Mouse (Mus musculus): ENCODE measurements at regions not wholly inside any gene's neighbourhood (a gene's known extent, or its start where the extent isn't known, plus 50 kb on each side); places are given as distances from the start of the nearest gene placed in this dataset.
A peak's percentile ranks its signal among the peaks of the same experiment; 100 is the strongest.

GRCm38 (mm10) chr8:59499618-59500017 lies 587.2 kb upstream of the Galntl6 start:
- no peaks in the 10 kb centered on the region for H3K36me3 ChIP-seq (replicated peaks; ENCODE audit: control insufficient read depth, insufficient read depth, low read depth, low read length)
- DNase-seq (ENCODE audit: low spot score) (no peak), ATAC-seq (replicated peaks; ENCODE audit: insufficient number of reproducible peaks, low FRiP score, low TSS enrichment, low read depth) (no peak)
- no peaks in the 10 kb centered on the region for H3K4me1 ChIP-seq (ENCODE audit: control insufficient read depth, insufficient read depth, low read length)
- H3K27ac ChIP-seq (replicated peaks; ENCODE audit: low read depth, low read length), result no peak overlapping the region
- H3K27me3 ChIP-seq (ENCODE audit: control insufficient read depth, insufficient read depth, low read length), result no peaks in the 10 kb centered on the region
- 83% methylated on average over 1 of the region's 1 CpGs for WGBS
- H3K9me3 ChIP-seq (replicated peaks; ENCODE audit: control insufficient read depth, low read length), result no peaks in the 10 kb centered on the region
- no peak overlapping the region for H3K9ac ChIP-seq (replicated peaks; ENCODE audit: low read length)
- no peak overlapping the region for H3K4me2 ChIP-seq (ENCODE audit: low read depth, low read length)
- H3K4me3 ChIP-seq (ENCODE audit: low read depth, low read length), result no peak overlapping the region

- Histone ChIP-seq H3K4me3 (ENCODE audit: low read depth, low read length) (no peak overlapping the region), H3K27ac (replicated peaks; ENCODE audit: low read depth, low read length) (no peak overlapping the region), H3K4me2 (ENCODE audit: low read depth, low read length) (no peak overlapping the region), H3K4me1 (ENCODE audit: control insufficient read depth, insufficient read depth, low read length) (no peaks in the 10 kb centered on the region), H3K9ac (replicated peaks; ENCODE audit: low read length) (no peak overlapping the region), H3K9me3 (replicated peaks; ENCODE audit: control insufficient read depth, low read length) (no peaks in the 10 kb centered on the region), H3K27me3 (ENCODE audit: control insufficient read depth, insufficient read depth, low read length) (no peaks in the 10 kb centered on the region), H3K36me3 (replicated peaks; ENCODE audit: control insufficient read depth, insufficient read depth, low read depth, low read length) (no peaks in the 10 kb centered on the region)
- no peak for ATAC-seq (replicated peaks; ENCODE audit: insufficient number of reproducible peaks, low FRiP score, low TSS enrichment, low read depth)
- DNase-seq (ENCODE audit: low spot score), result no peak
These were observed 579.0 kb upstream of the Galntl6 start for GRCm38 (mm10) chr8:59491392-59491791.

- no peak overlapping the region for H3K4me3 ChIP-seq (ENCODE audit: low read depth, low read length)
- H3K4me2 ChIP-seq (ENCODE audit: low read depth, low read length), result no peak overlapping the region
- H3K36me3 ChIP-seq (replicated peaks; ENCODE audit: control insufficient read depth, insufficient read depth, low read depth, low read length), result no peaks in the 10 kb centered on the region
- WGBS, result 10% methylated on average over 3 of the region's 3 CpGs
- no peak overlapping the region for H3K9ac ChIP-seq (replicated peaks; ENCODE audit: low read length)
- peak; percentile 12 for DNase-seq (ENCODE audit: low spot score)
- no peaks in the 10 kb centered on the region for H3K4me1 ChIP-seq (ENCODE audit: control insufficient read depth, insufficient read depth, low read length)
- H3K27ac ChIP-seq (replicated peaks; ENCODE audit: low read depth, low read length), result no peak overlapping the region
- no peaks in the 10 kb centered on the region for H3K27me3 ChIP-seq (ENCODE audit: control insufficient read depth, insufficient read depth, low read length)
- ATAC-seq (replicated peaks; ENCODE audit: insufficient number of reproducible peaks, low FRiP score, low TSS enrichment, low read depth), result no peak
- no peaks in the 10 kb centered on the region for H3K9me3 ChIP-seq (replicated peaks; ENCODE audit: control insufficient read depth, low read length)
These were observed 565.8 kb upstream of the Galntl6 start for GRCm38 (mm10) chr8:59478257-59478656.

GRCm38 (mm10) chr8:59474195-59474594 lies 561.8 kb upstream of the Galntl6 start:
- no peaks in the 10 kb centered on the region for H3K36me3 ChIP-seq (replicated peaks; ENCODE audit: control insufficient read depth, insufficient read depth, low read depth, low read length)
- H3K27ac ChIP-seq (replicated peaks; ENCODE audit: low read depth, low read length), result no peak overlapping the region
- H3K4me1 ChIP-seq (ENCODE audit: control insufficient read depth, insufficient read depth, low read length), result no peaks in the 10 kb centered on the region
- H3K9me3 ChIP-seq (replicated peaks; ENCODE audit: control insufficient read depth, low read length), result no peaks in the 10 kb centered on the region
- H3K4me3 ChIP-seq (ENCODE audit: low read depth, low read length), result no peak overlapping the region
- no peak for ATAC-seq (replicated peaks; ENCODE audit: insufficient number of reproducible peaks, low FRiP score, low TSS enrichment, low read depth)
- no peak for DNase-seq (ENCODE audit: low spot score)
- WGBS, result 83% methylated on average over 1 of the region's 1 CpGs
- H3K27me3 ChIP-seq (ENCODE audit: control insufficient read depth, insufficient read depth, low read length), result no peaks in the 10 kb centered on the region
- no peak overlapping the region for H3K9ac ChIP-seq (replicated peaks; ENCODE audit: low read length)
- H3K4me2 ChIP-seq (ENCODE audit: low read depth, low read length), result no peak overlapping the region

- Histone ChIP-seq H3K36me3 (replicated peaks; ENCODE audit: control insufficient read depth, insufficient read depth, low read depth, low read length) (no peaks in the 10 kb centered on the region), H3K9ac (replicated peaks; ENCODE audit: low read length) (no peak overlapping the region), H3K4me3 (ENCODE audit: low read depth, low read length) (no peak overlapping the region), H3K4me2 (ENCODE audit: low read depth, low read length) (no peak overlapping the region), H3K9me3 (replicated peaks; ENCODE audit: control insufficient read depth, low read length) (no peaks in the 10 kb centered on the region), H3K4me1 (ENCODE audit: control insufficient read depth, insufficient read depth, low read length) (no peaks in the 10 kb centered on the region), H3K27me3 (ENCODE audit: control insufficient read depth, insufficient read depth, low read length) (no peaks in the 10 kb centered on the region), H3K27ac (replicated peaks; ENCODE audit: low read depth, low read length) (no peak overlapping the region)
- WGBS, result 82% methylated on average over 4 of the region's 4 CpGs
- DNase-seq (ENCODE audit: low spot score), result no peak
- no peak for ATAC-seq (replicated peaks; ENCODE audit: insufficient number of reproducible peaks, low FRiP score, low TSS enrichment, low read depth)
These were observed 536.2 kb upstream of the Galntl6 start for GRCm38 (mm10) chr8:59448622-59449021.

- Histone ChIP-seq H3K4me1 (ENCODE audit: control insufficient read depth, insufficient read depth, low read length) (no peaks in the 10 kb centered on the region), H3K27me3 (ENCODE audit: control insufficient read depth, insufficient read depth, low read length) (no peaks in the 10 kb centered on the region), H3K4me2 (ENCODE audit: low read depth, low read length) (no peak overlapping the region), H3K4me3 (ENCODE audit: low read depth, low read length) (no peak overlapping the region), H3K27ac (replicated peaks; ENCODE audit: low read depth, low read length) (no peak overlapping the region), H3K36me3 (replicated peaks; ENCODE audit: control insufficient read depth, insufficient read depth, low read depth, low read length) (no peaks in the 10 kb centered on the region), H3K9ac (replicated peaks; ENCODE audit: low read length) (no peak overlapping the region), H3K9me3 (replicated peaks; ENCODE audit: control insufficient read depth, low read length) (no peaks in the 10 kb centered on the region)
- ATAC-seq (replicated peaks; ENCODE audit: insufficient number of reproducible peaks, low FRiP score, low TSS enrichment, low read depth), result no peak
- DNase-seq (ENCODE audit: low spot score), result no peak
These were observed 491.2 kb upstream of the Galntl6 start for GRCm38 (mm10) chr8:59403659-59404058.

GRCm38 (mm10) chr8:59389706-59390105 lies 477.3 kb upstream of the Galntl6 start:
- WGBS, result 89% methylated on average over 1 of the region's 1 CpGs
- no peak overlapping the region for H3K27ac ChIP-seq (replicated peaks; ENCODE audit: low read depth, low read length)
- H3K9ac ChIP-seq (replicated peaks; ENCODE audit: low read length), result no peak overlapping the region
- no peaks in the 10 kb centered on the region for H3K36me3 ChIP-seq (replicated peaks; ENCODE audit: control insufficient read depth, insufficient read depth, low read depth, low read length)
- H3K4me1 ChIP-seq (ENCODE audit: control insufficient read depth, insufficient read depth, low read length), result no peaks in the 10 kb centered on the region
- no peak for DNase-seq (ENCODE audit: low spot score)
- H3K27me3 ChIP-seq (ENCODE audit: control insufficient read depth, insufficient read depth, low read length), result no peaks in the 10 kb centered on the region
- ATAC-seq (replicated peaks; ENCODE audit: insufficient number of reproducible peaks, low FRiP score, low TSS enrichment, low read depth), result no peak
- no peak overlapping the region for H3K4me2 ChIP-seq (ENCODE audit: low read depth, low read length)
- H3K4me3 ChIP-seq (ENCODE audit: low read depth, low read length), result no peak overlapping the region
- H3K9me3 ChIP-seq (replicated peaks; ENCODE audit: control insufficient read depth, low read length), result no peaks in the 10 kb centered on the region

- H3K4me3 ChIP-seq (ENCODE audit: low read depth, low read length), result no peak overlapping the region
- ATAC-seq (replicated peaks; ENCODE audit: insufficient number of reproducible peaks, low FRiP score, low TSS enrichment, low read depth), result no peak
- no peak for DNase-seq (ENCODE audit: low spot score)
- H3K4me1 ChIP-seq (ENCODE audit: control insufficient read depth, insufficient read depth, low read length), result no peaks in the 10 kb centered on the region
- H3K27ac ChIP-seq (replicated peaks; ENCODE audit: low read depth, low read length), result no peak overlapping the region
- no peak overlapping the region for H3K9ac ChIP-seq (replicated peaks; ENCODE audit: low read length)
- H3K36me3 ChIP-seq (replicated peaks; ENCODE audit: control insufficient read depth, insufficient read depth, low read depth, low read length), result no peaks in the 10 kb centered on the region
- WGBS, result 48% methylated on average over 1 of the region's 1 CpGs
- H3K27me3 ChIP-seq (ENCODE audit: control insufficient read depth, insufficient read depth, low read length), result no peaks in the 10 kb centered on the region
- H3K4me2 ChIP-seq (ENCODE audit: low read depth, low read length), result no peak overlapping the region
- H3K9me3 ChIP-seq (replicated peaks; ENCODE audit: control insufficient read depth, low read length), result no peaks in the 10 kb centered on the region
These were observed 472.3 kb upstream of the Galntl6 start for GRCm38 (mm10) chr8:59384711-59385110.

GRCm38 (mm10) chr8:59352983-59353382 lies 440.5 kb upstream of the Galntl6 start:
- 92% methylated on average over 3 of the region's 3 CpGs for WGBS

More at GRCm38 (mm10) chr8:59352983-59353382, 440.5 kb upstream of the Galntl6 start:
- no peak for DNase-seq (ENCODE audit: low spot score)
- Histone ChIP-seq H3K9ac (replicated peaks; ENCODE audit: low read length) (no peak overlapping the region), H3K27ac (replicated peaks; ENCODE audit: low read depth, low read length) (no peak overlapping the region), H3K9me3 (replicated peaks; ENCODE audit: control insufficient read depth, low read length) (no peaks in the 10 kb centered on the region), H3K4me1 (ENCODE audit: control insufficient read depth, insufficient read depth, low read length) (no peaks in the 10 kb centered on the region), H3K27me3 (ENCODE audit: control insufficient read depth, insufficient read depth, low read length) (no peaks in the 10 kb centered on the region), H3K4me2 (ENCODE audit: low read depth, low read length) (no peak overlapping the region), H3K4me3 (ENCODE audit: low read depth, low read length) (no peak overlapping the region), H3K36me3 (replicated peaks; ENCODE audit: control insufficient read depth, insufficient read depth, low read depth, low read length) (no peaks in the 10 kb centered on the region)
- no peak for ATAC-seq (replicated peaks; ENCODE audit: insufficient number of reproducible peaks, low FRiP score, low TSS enrichment, low read depth)
